Mouse (Mus musculus) bone marrow, adult 2 months (tissue): ENCODE results near the gene Marveld1. TPM values are rescaled to one million over a fixed set of nuclear protein-coding genes. Genes with fewer than 3 reads are reported as not detected.
A peak's percentile ranks its signal among the peaks of the same experiment; 100 is the strongest.

Source experiments
- H3K27ac ChIP-seq: fragments of 200-500 bp; 2 replicates; pipeline ENCODE4 v1.5.1; 2012; ENCODE audit warnings: low read depth, mild to moderate bottlenecking, control low read depth, inconsistent platforms, low read length; ENCODE audit not compliant: control insufficient read depth, poor library complexity, insufficient read depth
- H3K4me1 ChIP-seq: fragments of 200-500 bp; 2 replicates; pipeline ENCODE4 v1.6.1; 2011; ENCODE audit warnings: low read length; ENCODE audit not compliant: control insufficient read depth, insufficient read depth
- H3K4me3 ChIP-seq: fragments of 200-500 bp; replicated peaks from 2 replicates; pipeline ENCODE3; 2011; ENCODE audit warnings: mild to moderate bottlenecking, low read depth, low read length, control low read depth; ENCODE audit not compliant: control insufficient read depth
- CTCF ChIP-seq: fragments of 200-500 bp; IDR thresholded peaks from 2 replicates; pipeline ENCODE4 v1.5.1; 2011; ENCODE audit warnings: low read length, control low read depth; ENCODE audit not compliant: control insufficient read depth, insufficient read depth
- POLR2A ChIP-seq: fragments of 200-500 bp; IDR thresholded peaks from 2 replicates; pipeline ENCODE4 v1.6.1; 2011; ENCODE audit warnings: low read depth, mild to moderate bottlenecking, control low read depth, low read length, borderline replicate concordance; ENCODE audit not compliant: control insufficient read depth
- WGBS: fragments of 180-500 bp; shearing (Covaris S2); methylation state at CpG from one replicate; pipeline ENCODE4 v1.1.7; 2018; 5-methylcytosine and 5-hydroxymethylcytosine counted together
- polyA plus RNA-seq: library from polyadenylated mRNA; stranded (reverse); fragments of >200 nt; gene quantifications from 2 replicates; pipeline ENCODE4 v1.2.4, GENCODE M21; 2011; ENCODE audit warnings: low replicate concordance; ENCODE audit not compliant: missing spikeins, insufficient read depth, insufficient read length

Gene Marveld1
- 8.4 and 16.9 TPM in 2 replicates for polyA plus RNA-seq

DNA sequence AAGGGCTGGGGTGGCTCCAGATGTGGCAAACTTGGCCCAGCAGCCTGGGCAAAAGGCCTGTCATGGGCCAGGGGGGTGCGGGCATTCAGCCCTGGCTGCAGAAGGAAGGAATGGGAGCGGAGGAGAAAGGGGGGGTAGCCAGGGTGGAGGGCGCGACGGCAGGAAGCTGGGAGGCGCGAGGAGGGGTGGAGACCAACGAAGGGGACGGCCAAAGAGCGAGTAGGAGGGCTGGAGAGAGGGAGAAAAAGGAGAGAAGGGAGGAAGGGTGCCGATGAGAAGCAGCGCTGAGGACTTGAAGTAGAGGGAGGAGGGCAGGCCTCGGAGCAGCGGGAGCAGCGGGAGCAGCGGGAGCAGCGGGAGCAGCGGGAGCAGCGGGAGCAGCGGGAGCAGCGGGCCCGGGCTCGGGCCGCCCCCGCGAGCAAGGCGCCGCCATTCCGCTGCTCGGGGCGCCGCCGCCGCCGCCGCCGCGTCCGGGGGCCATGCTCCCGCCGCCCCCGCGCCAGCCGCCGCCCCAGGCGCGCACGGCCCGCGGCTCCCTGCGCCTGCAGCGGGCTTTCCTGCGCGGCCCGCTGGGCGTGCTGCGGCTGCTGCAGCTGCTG is at the start of gene Marveld1:
Gene Marveld1, plus strand, starts transcription at position 231 of the 599 bp plus-strand sequence.
- H3K27ac ChIP-seq: peak within 1 kb of the TSS; percentile 75
- no peak for TF ChIP-seq CTCF
- TF ChIP-seq POLR2A: peak; percentile 17; the same call in 1 of the 2 replicates
- WGBS: 2% methylated on average over 56 of the region's 57 CpGs
- H3K4me1 ChIP-seq: peaks cover 5% of the 10 kb centered on the region; the same call in 1 of the 2 replicates
- peak within 1 kb of the TSS; percentile 81 for H3K4me3 ChIP-seq

DNA sequence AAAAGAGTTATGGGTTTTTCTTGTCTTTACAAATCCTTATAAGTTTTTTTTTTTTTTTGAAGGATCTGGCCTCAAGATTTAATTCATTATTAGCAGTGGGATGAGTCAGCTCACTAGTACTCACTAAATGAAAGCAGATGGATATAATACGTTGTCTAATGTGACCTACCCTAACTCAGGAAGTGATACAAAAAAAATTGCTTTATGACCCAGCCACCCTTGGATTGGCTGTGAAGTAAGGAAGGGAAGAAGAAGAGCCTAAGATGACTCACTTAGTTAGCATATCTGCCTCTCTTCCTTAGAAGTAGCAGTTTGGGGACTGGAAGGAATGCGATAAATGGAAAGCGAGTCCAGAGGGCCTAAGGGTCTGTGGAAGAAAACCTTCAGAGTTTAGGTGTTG is 47.8 kb upstream of the Marveld1 start:
- WGBS: 83% methylated on average over 3 of the region's 3 CpGs
- no peak overlapping the region for H3K27ac ChIP-seq
- no peaks in the 10 kb centered on the region for H3K4me1 ChIP-seq
- TF ChIP-seq POLR2A (no peak), CTCF (no peak)
- no peak overlapping the region for H3K4me3 ChIP-seq

DNA sequence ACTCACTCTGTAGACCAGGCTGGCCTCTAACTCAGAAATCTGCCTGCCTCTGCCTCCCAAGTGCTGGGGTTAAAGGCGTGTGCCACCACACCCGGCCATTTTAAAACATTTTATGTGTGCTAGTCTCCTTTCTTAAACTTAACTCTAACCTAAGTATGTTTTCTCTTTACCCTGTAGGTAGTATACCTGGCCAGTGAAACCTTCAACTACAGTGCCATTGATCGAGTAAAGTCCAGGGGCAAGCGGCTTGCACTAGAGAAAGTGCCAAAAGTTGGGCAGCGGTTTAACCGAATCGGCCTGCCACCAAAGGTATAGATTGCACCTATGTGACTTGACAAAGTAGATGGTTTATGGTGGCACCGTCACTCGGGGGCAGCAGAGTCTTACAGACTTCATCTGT is 42.5 kb upstream of the Marveld1 start:
- Histone ChIP-seq H3K27ac (no peak overlapping the region), H3K4me1 (no peaks in the 10 kb centered on the region), H3K4me3 (no peak overlapping the region)
- WGBS: 88% methylated on average over 9 of the region's 9 CpGs
- TF ChIP-seq POLR2A (no peak), CTCF (0 out of 2 replicates have a peak, but pooled peaks have one; percentile 14)

DNA sequence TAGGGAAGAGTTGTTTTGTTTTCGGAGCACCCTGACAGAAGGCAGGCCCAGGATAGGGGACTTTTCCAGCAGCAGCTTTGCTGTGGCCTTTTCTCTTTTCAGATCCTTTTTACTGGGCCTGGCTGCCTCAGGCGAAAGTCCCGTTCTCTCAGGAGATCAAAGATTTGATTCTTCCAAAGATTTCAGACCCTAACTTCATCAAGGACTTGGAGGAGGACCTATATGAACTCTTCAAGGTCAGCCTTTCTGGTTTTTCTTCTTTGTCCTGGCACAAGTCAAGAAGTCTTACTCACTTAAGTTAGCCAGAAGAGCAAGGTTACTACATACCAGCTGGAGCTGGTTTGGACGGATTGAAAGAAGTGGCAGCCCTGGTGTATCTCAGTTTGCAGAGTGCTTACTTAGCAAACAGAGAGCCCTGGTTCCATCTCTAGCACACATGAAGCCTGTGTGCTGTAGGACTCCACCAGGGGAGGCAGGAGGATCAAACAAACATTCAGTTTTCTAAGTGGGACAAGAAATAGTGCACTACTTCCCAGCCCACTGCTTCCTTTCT is 31.3 kb upstream of the Marveld1 start:
- H3K27ac ChIP-seq: no peak overlapping the region
- no peaks in the 10 kb centered on the region for H3K4me1 ChIP-seq
- 79% methylated on average over 4 of the region's 4 CpGs for WGBS
- no peak for TF ChIP-seq POLR2A
- no peak for TF ChIP-seq CTCF
- H3K4me3 ChIP-seq: no peak overlapping the region

DNA sequence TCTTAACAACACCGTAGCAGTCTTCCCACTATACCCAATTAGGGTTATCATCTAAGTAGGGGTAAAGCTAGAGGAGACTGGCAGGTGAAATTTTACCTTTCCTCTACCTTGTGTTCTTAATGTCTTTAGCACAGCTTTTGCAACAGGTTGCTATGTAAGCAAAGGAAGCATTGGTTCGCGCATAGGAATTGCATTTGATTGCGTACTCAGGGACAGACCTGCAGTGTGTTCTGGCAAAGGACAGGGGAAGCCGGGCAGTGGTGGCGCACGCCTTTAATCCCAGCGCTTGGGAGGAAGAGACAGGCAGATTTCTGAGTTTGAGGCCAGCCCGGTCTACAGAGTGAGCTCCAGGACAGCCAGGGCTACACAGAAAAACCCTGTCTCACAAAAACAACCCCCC is 29.1 kb upstream of the Marveld1 start:
- no peak for TF ChIP-seq POLR2A
- no peak for TF ChIP-seq CTCF
- no peak overlapping the region for H3K27ac ChIP-seq
- no peak overlapping the region for H3K4me3 ChIP-seq
- WGBS: 81% methylated on average over 9 of the region's 9 CpGs
- no peaks in the 10 kb centered on the region for H3K4me1 ChIP-seq

DNA sequence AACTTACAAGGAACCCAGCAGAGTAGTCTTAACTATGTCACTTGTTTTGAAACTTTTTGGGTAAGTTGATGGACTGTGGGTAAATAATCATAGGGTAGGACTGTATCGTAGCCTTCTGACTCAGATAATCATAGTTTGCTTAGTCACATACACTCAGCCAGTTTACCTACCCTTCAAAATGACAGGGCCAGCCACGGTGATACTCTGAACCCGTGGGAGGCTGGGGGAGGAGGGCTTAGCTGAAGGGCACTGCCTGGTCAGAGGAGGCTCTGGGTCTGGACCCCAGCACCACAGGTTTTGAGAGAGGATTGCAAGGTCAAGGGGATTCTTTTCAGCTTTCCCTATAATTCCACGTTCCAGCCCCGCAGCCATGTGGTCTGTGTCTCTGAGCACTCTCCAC is 28.6 kb upstream of the Marveld1 start:
- TF ChIP-seq POLR2A: no peak
- TF ChIP-seq CTCF: no peak
- Histone ChIP-seq H3K27ac (no peak overlapping the region), H3K4me3 (no peak overlapping the region), H3K4me1 (no peaks in the 10 kb centered on the region)
- 72% methylated on average over 5 of the region's 5 CpGs for WGBS

DNA sequence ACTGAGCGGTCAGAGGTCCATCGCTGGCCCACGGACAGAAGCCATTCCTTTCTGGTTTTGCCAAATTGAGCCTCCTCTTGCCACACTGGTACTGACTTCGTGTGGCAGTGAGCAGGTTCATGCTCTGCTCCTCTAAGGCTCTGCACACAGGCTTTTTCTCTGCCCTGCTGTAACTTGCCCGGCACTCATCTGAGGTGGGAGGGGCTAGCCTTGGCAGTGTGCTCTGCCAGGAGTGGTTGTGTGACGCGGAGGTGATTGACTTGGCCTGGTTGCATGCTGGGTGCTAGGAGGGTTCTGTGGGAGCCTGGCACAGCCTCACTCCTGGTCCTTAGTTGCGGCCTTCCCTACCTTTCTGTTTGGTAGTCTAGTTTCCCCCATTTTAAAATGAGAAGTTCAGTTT is 26.7 kb upstream of the Marveld1 start:
- TF ChIP-seq POLR2A: no peak
- no peak for TF ChIP-seq CTCF
- H3K27ac ChIP-seq: no peak overlapping the region
- no peaks in the 10 kb centered on the region for H3K4me1 ChIP-seq
- H3K4me3 ChIP-seq: no peak overlapping the region
- WGBS: 90% methylated on average over 8 of the region's 8 CpGs

DNA sequence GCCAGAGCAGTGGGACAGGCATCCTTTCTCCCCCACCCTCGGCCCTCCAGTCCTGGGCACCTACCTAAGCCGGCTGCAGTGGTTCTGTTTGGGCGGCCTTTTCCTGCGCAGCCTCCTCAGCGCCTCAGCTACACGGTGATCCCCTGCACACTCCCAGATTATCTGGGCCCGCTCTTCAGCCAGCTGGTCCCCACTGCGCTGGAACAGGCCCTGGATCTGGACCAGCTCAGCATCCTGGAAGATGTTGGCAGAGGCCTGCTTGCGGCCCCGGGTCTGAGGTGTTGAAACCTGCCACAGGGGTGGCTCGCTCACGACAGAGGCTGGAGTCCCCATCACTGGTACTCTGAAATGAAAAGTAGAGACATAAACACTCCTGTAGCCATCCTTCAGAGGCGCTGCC is 22.5 kb upstream of the Marveld1 start:
- Histone ChIP-seq H3K27ac (no peak overlapping the region), H3K4me1 (no peaks in the 10 kb centered on the region), H3K4me3 (no peak overlapping the region)
- no peak for TF ChIP-seq POLR2A
- TF ChIP-seq CTCF: no peak
- 90% methylated on average over 13 of the region's 13 CpGs for WGBS
